Mouse (Mus musculus) intestine, embryonic 15.5 days (tissue): ENCODE results near the gene Nhej1. TPM values are rescaled to one million over a fixed set of nuclear protein-coding genes. Genes with fewer than 3 reads are reported as not detected.
A peak's percentile ranks its signal among the peaks of the same experiment; 100 is the strongest.

Experiments used
- ATAC-seq: fragments of 200-750 bp; cut with Nextera tagmentation; 2 replicates; pipeline ENCODE4 v1.8.0; 2017; ENCODE audit warnings: moderate TSS enrichment, moderate library complexity
- H3K27ac ChIP-seq: fragments of 300-500 bp; sonication (generic); 2 replicates; pipeline ENCODE4 v1.5.1; 2015; ENCODE audit warnings: mild to moderate bottlenecking, inconsistent platforms
- H3K27me3 ChIP-seq: fragments of 300-500 bp; sonication (generic); replicated peaks from 2 replicates; pipeline ENCODE4 v1.6.1; 2015; ENCODE audit warnings: inconsistent platforms
- H3K36me3 ChIP-seq: fragments of 300-500 bp; sonication (generic); 2 replicates; pipeline ENCODE4 v1.6.1; 2015; ENCODE audit warnings: inconsistent platforms
- H3K4me1 ChIP-seq: fragments of 300-500 bp; sonication (generic); replicated peaks from 2 replicates; pipeline ENCODE4 v1.6.1; 2015; ENCODE audit warnings: inconsistent platforms
- H3K4me2 ChIP-seq: fragments of 300-500 bp; sonication (generic); replicated peaks from 2 replicates; pipeline ENCODE4 v1.6.1; 2015; ENCODE audit warnings: mild to moderate bottlenecking, inconsistent platforms
- H3K4me3 ChIP-seq: fragments of 300-500 bp; sonication (generic); replicated peaks from 2 replicates; pipeline ENCODE4 v1.5.1; 2015; ENCODE audit warnings: inconsistent platforms
- H3K9ac ChIP-seq: fragments of 300-500 bp; sonication (generic); 2 replicates; pipeline ENCODE4 v1.6.1; 2015; ENCODE audit warnings: inconsistent platforms
- H3K9me3 ChIP-seq: fragments of 300-500 bp; sonication (generic); 2 replicates; pipeline ENCODE4 v1.6.1; 2016; ENCODE audit warnings: inconsistent platforms
- WGBS: fragments of 180-500 bp; shearing (Covaris S2); methylation state at CpG from one replicate; pipeline ENCODE4 v1.1.7; 2015; 5-methylcytosine and 5-hydroxymethylcytosine counted together
- polyA plus RNA-seq: library from polyadenylated mRNA; unstranded; fragments of >200 nt; fragmentation: Nextera tagmentation; extraction: Ambion mirVana; gene quantifications from 2 replicates; pipeline ENCODE4 v1.2.1, GENCODE M21; 2015

Nhej1 gene
- polyA plus RNA-seq, 1 experiment from 2014 or later, result 8.7 TPM

GRCm38 (mm10) chr1:75010203-75010602, 114.8 kb downstream of the Nhej1 start:
- Histone ChIP-seq H3K27me3 (no peaks in the 10 kb centered on the region), H3K4me2 (no peak overlapping the region), H3K9me3 (no peaks in the 10 kb centered on the region), H3K27ac (no peak overlapping the region), H3K4me1 (peaks cover 23% of the 10 kb centered on the region), H3K36me3 (no peaks in the 10 kb centered on the region), H3K9ac (no peak overlapping the region), H3K4me3 (no peak overlapping the region)
- 33% methylated on average over 2 of the region's 2 CpGs for whole genome bisulfite sequencing
- ATAC-seq, result no peak

- Histone ChIP-seq H3K27me3 (no peaks in the 10 kb centered on the region), H3K4me3 (no peak overlapping the region), H3K27ac (no peak overlapping the region), H3K9me3 (no peaks in the 10 kb centered on the region), H3K4me1 (peaks cover 11% of the 10 kb centered on the region; the same call in 1 of the 2 replicates), H3K4me2 (no peak overlapping the region), H3K36me3 (no peaks in the 10 kb centered on the region), H3K9ac (no peak overlapping the region)
- 20% methylated on average over 4 of the region's 4 CpGs for WGBS
- peak; percentile 72 for ATAC-seq
Observed at GRCm38 (mm10) chr1:75006016-75006415, 119.0 kb downstream of the Nhej1 start.

GRCm38 (mm10) chr1:75001183-75001582, 123.8 kb downstream of the Nhej1 start:
- H3K4me1 ChIP-seq, result peaks cover 6% of the 10 kb centered on the region; the same call in 1 of the 2 replicates
- WGBS, result 56% methylated on average over 6 of the region's 6 CpGs
- no peaks in the 10 kb centered on the region for H3K36me3 ChIP-seq
- no peak overlapping the region for H3K4me2 ChIP-seq
- H3K9ac ChIP-seq, result no peak overlapping the region
- H3K4me3 ChIP-seq, result no peak overlapping the region
- no peaks in the 10 kb centered on the region for H3K27me3 ChIP-seq
- no peak for ATAC-seq
- H3K9me3 ChIP-seq, result no peaks in the 10 kb centered on the region
- H3K27ac ChIP-seq, result no peak overlapping the region

- Histone ChIP-seq H3K4me1 (no peaks in the 10 kb centered on the region), H3K9me3 (no peaks in the 10 kb centered on the region), H3K36me3 (no peaks in the 10 kb centered on the region), H3K9ac (no peak overlapping the region), H3K27ac (no peak overlapping the region), H3K4me2 (no peak overlapping the region), H3K4me3 (no peak overlapping the region), H3K27me3 (no peaks in the 10 kb centered on the region)
- no peak for ATAC-seq
- WGBS, result 0% methylated on average over 1 of the region's 1 CpGs
Observed at GRCm38 (mm10) chr1:75000496-75000895, 124.5 kb downstream of the Nhej1 start.

GRCm38 (mm10) chr1:74999173-74999572, 125.8 kb downstream of the Nhej1 start:
- H3K27ac ChIP-seq, result no peak overlapping the region
- H3K9ac ChIP-seq, result no peak overlapping the region
- no peak for ATAC-seq
- H3K9me3 ChIP-seq, result no peaks in the 10 kb centered on the region
- H3K4me3 ChIP-seq, result no peak overlapping the region
- H3K4me2 ChIP-seq, result no peak overlapping the region
- no peaks in the 10 kb centered on the region for H3K36me3 ChIP-seq
- H3K27me3 ChIP-seq, result no peaks in the 10 kb centered on the region
- WGBS, result 66% methylated on average over 5 of the region's 5 CpGs
- no peaks in the 10 kb centered on the region for H3K4me1 ChIP-seq

GRCm38 (mm10) chr1:74997231-74997630, 127.8 kb downstream of the Nhej1 start:
- Histone ChIP-seq H3K27me3 (no peaks in the 10 kb centered on the region), H3K9ac (no peak overlapping the region), H3K4me2 (no peak overlapping the region), H3K9me3 (no peaks in the 10 kb centered on the region), H3K27ac (no peak overlapping the region), H3K4me3 (no peak overlapping the region), H3K4me1 (no peaks in the 10 kb centered on the region), H3K36me3 (no peaks in the 10 kb centered on the region)
- no peak for ATAC-seq
- 76% methylated on average over 2 of the region's 2 CpGs for WGBS

GRCm38 (mm10) chr1:74977001-74977400, 148.0 kb downstream of the Nhej1 start:
- Histone ChIP-seq H3K4me1 (no peaks in the 10 kb centered on the region; the same call in 1 of the 2 replicates), H3K27me3 (no peaks in the 10 kb centered on the region), H3K9me3 (no peaks in the 10 kb centered on the region), H3K27ac (no peak overlapping the region), H3K9ac (no peak overlapping the region), H3K36me3 (no peaks in the 10 kb centered on the region), H3K4me3 (no peak overlapping the region), H3K4me2 (no peak overlapping the region)
- WGBS, result 72% methylated on average over 8 of the region's 8 CpGs
- no peak for ATAC-seq

- H3K9ac ChIP-seq, result no peak overlapping the region
- H3K4me3 ChIP-seq, result no peak overlapping the region
- H3K27me3 ChIP-seq, result no peaks in the 10 kb centered on the region
- H3K27ac ChIP-seq, result no peak overlapping the region
- H3K36me3 ChIP-seq, result no peaks in the 10 kb centered on the region
- no peak for ATAC-seq
- peaks cover 5% of the 10 kb centered on the region for H3K4me1 ChIP-seq
- no peaks in the 10 kb centered on the region for H3K9me3 ChIP-seq
- no peak overlapping the region for H3K4me2 ChIP-seq
- WGBS, result 90% methylated on average over 1 of the region's 1 CpGs
Observed at GRCm38 (mm10) chr1:74975936-74976335, 149.1 kb downstream of the Nhej1 start.

- Histone ChIP-seq H3K27ac (no peak overlapping the region), H3K36me3 (no peaks in the 10 kb centered on the region), H3K27me3 (no peaks in the 10 kb centered on the region), H3K4me2 (no peak overlapping the region), H3K9ac (no peak overlapping the region), H3K4me3 (no peak overlapping the region), H3K4me1 (peaks cover 5% of the 10 kb centered on the region), H3K9me3 (no peaks in the 10 kb centered on the region)
- WGBS, result 77% methylated on average over 6 of the region's 6 CpGs
- no peak for ATAC-seq
Observed at GRCm38 (mm10) chr1:74973590-74973989, 151.4 kb downstream of the Nhej1 start.

GRCm38 (mm10) chr1:74971353-74972050, 153.5 kb downstream of the Nhej1 start:
- 46% methylated on average over 4 of the region's 4 CpGs for WGBS
- H3K9ac ChIP-seq, result no peak overlapping the region
- ATAC-seq, result peak; percentile 61
- no peaks in the 10 kb centered on the region for H3K9me3 ChIP-seq
- H3K36me3 ChIP-seq, result no peaks in the 10 kb centered on the region
- no peaks in the 10 kb centered on the region for H3K27me3 ChIP-seq
- H3K27ac ChIP-seq, result no peak overlapping the region
- H3K4me2 ChIP-seq, result no peak overlapping the region
- H3K4me1 ChIP-seq, result peaks cover 16% of the 10 kb centered on the region
- H3K4me3 ChIP-seq, result no peak overlapping the region

GRCm38 (mm10) chr1:74967962-74968580, 156.9 kb downstream of the Nhej1 start:
- no peak for ATAC-seq
- peaks cover 27% of the 10 kb centered on the region for H3K4me1 ChIP-seq

GRCm38 (mm10) chr1:74964494-74965215, 160.3 kb downstream of the Nhej1 start:
- ATAC-seq, result peak; percentile 8; the same call in 1 of the 2 replicates
- no peak overlapping the region; the same call in 1 of the 2 replicates for H3K4me3 ChIP-seq
- H3K27ac ChIP-seq, result peak overlapping the region; percentile 38
- H3K36me3 ChIP-seq, result no peaks in the 10 kb centered on the region
- H3K4me1 ChIP-seq, result peaks cover 22% of the 10 kb centered on the region
- H3K27me3 ChIP-seq, result no peaks in the 10 kb centered on the region
- H3K9me3 ChIP-seq, result no peaks in the 10 kb centered on the region
- H3K9ac ChIP-seq, result no peak overlapping the region
- H3K4me2 ChIP-seq, result peak overlapping the region; percentile 35
- 6% methylated on average over 16 of the region's 16 CpGs for WGBS

More at GRCm38 (mm10) chr1:74967962-74968580, 156.9 kb downstream of the Nhej1 start:
- Histone ChIP-seq H3K4me3 (no peak overlapping the region), H3K4me2 (no peak overlapping the region), H3K27ac (no peak overlapping the region), H3K36me3 (no peaks in the 10 kb centered on the region), H3K9ac (no peak overlapping the region), H3K9me3 (no peaks in the 10 kb centered on the region), H3K27me3 (no peaks in the 10 kb centered on the region)
- WGBS, result 33% methylated on average over 8 of the region's 8 CpGs
